Mouse (Mus musculus) intestine, embryonic 14.5 days (tissue): ENCODE data around the gene Glipr1. TPM values are rescaled to one million over a fixed set of nuclear protein-coding genes. Genes with fewer than 3 reads are reported as not detected.

ENCODE experiments used
- ATAC-seq: fragments of 200-750 bp; cut with Nextera tagmentation; replicated peaks from 2 replicates; pipeline ENCODE4 v1.8.0; 2017; ENCODE audit warnings: low read depth, moderate number of reproducible peaks, moderate TSS enrichment, moderate library complexity; ENCODE audit not compliant: low FRiP score, low TSS enrichment
- DNase-seq: peaks from one replicate; pipeline ENCODE4 v3.0.0-alpha.2; 2018; ENCODE audit warnings: low spot score
- H3K27ac ChIP-seq: fragments of 300-500 bp; sonication (generic); 2 replicates; pipeline ENCODE4 v1.5.1; 2014; ENCODE audit warnings: low read depth, mild to moderate bottlenecking, control low read depth
- H3K27me3 ChIP-seq: fragments of 300-500 bp; sonication (generic); replicated peaks from 2 replicates; pipeline ENCODE4 v1.6.1; 2014; ENCODE audit warnings: low read length, control low read depth; ENCODE audit not compliant: control insufficient read depth, insufficient read depth
- H3K36me3 ChIP-seq: fragments of 300-500 bp; sonication (generic); 2 replicates; pipeline ENCODE4 v1.6.1; 2014; ENCODE audit warnings: low read length, control low read depth; ENCODE audit not compliant: control insufficient read depth, insufficient read depth
- H3K4me1 ChIP-seq: fragments of 300-500 bp; sonication (generic); replicated peaks from 2 replicates; pipeline ENCODE4 v1.6.1; 2014; ENCODE audit warnings: low read length, control low read depth, mixed read lengths; ENCODE audit not compliant: control insufficient read depth, insufficient read depth
- H3K4me2 ChIP-seq: fragments of 300-500 bp; sonication (generic); 2 replicates; pipeline ENCODE4 v1.6.1; 2014; ENCODE audit warnings: low read length
- H3K4me3 ChIP-seq: fragments of 300-500 bp; sonication (generic); 2 replicates; pipeline ENCODE4 v1.5.1; 2014; ENCODE audit warnings: low read depth, low read length, control low read depth, mixed read lengths
- H3K9ac ChIP-seq: fragments of 300-500 bp; sonication (generic); 2 replicates; pipeline ENCODE4 v1.6.1; 2014; ENCODE audit warnings: mild to moderate bottlenecking, low read length
- H3K9me3 ChIP-seq: fragments of 300-500 bp; sonication (generic); 2 replicates; pipeline ENCODE4 v1.6.1; 2016; ENCODE audit warnings: low read length, control low read depth; ENCODE audit not compliant: control insufficient read depth
- WGBS: fragments of 180-500 bp; shearing (Covaris S2); extraction: QIAGEN DNeasy Blood & Tissue Kit; methylation state at CpG from one replicate; pipeline ENCODE4 v1.1.7; 2014; 5-methylcytosine and 5-hydroxymethylcytosine counted together
- polyA plus RNA-seq: library from polyadenylated mRNA; unstranded; fragments of >200 nt; fragmentation: Nextera tagmentation; extraction: Ambion mirVana; gene quantifications from 2 replicates; pipeline ENCODE4 v1.2.1, GENCODE M21; 2014

The Glipr1 gene
- polyA plus RNA-seq, 1 experiment from 2014 or later, result 9.7 TPM

GRCm38 (mm10) chr10:112001756-112002520 is 493 bp downstream of the Glipr1 start:
- Histone ChIP-seq H3K4me1 (no peaks in the 10 kb centered on the region), H3K4me3 (no peak overlapping the region), H3K4me2 (no peak overlapping the region), H3K27ac (no peak overlapping the region), H3K9me3 (no peaks in the 10 kb centered on the region), H3K9ac (no peak overlapping the region), H3K36me3 (no peaks in the 10 kb centered on the region), H3K27me3 (no peaks in the 10 kb centered on the region)
- ATAC-seq (no peak), DNase-seq (no peak)
- 79% methylated on average over 9 of the region's 9 CpGs for WGBS

GRCm38 (mm10) chr10:112001350-112001749 is 1.1 kb downstream of the Glipr1 start:
- Histone ChIP-seq H3K4me2 (no peak overlapping the region), H3K9me3 (no peaks in the 10 kb centered on the region), H3K9ac (no peak overlapping the region), H3K36me3 (no peaks in the 10 kb centered on the region), H3K27me3 (no peaks in the 10 kb centered on the region), H3K4me3 (no peak overlapping the region), H3K27ac (no peak overlapping the region), H3K4me1 (no peaks in the 10 kb centered on the region)
- 88% methylated on average over 2 of the region's 2 CpGs for WGBS
- ATAC-seq (0 out of 2 replicates have a peak, but pooled peaks have one; percentile 25), DNase-seq (no peak)

GRCm38 (mm10) chr10:112000568-112000967 is 1.9 kb downstream of the Glipr1 start:
- H3K4me1 ChIP-seq, result no peaks in the 10 kb centered on the region
- no peaks in the 10 kb centered on the region for H3K36me3 ChIP-seq
- H3K4me3 ChIP-seq, result no peak overlapping the region
- no peak overlapping the region for H3K4me2 ChIP-seq
- no peaks in the 10 kb centered on the region for H3K27me3 ChIP-seq
- DNase-seq, result no peak
- ATAC-seq, result no peak
- H3K9me3 ChIP-seq, result no peaks in the 10 kb centered on the region
- no peak overlapping the region for H3K9ac ChIP-seq
- 96% methylated on average over 5 of the region's 5 CpGs for WGBS
- H3K27ac ChIP-seq, result no peak overlapping the region

- DNase-seq (no peak), ATAC-seq (no peak)
- Histone ChIP-seq H3K4me3 (no peak overlapping the region), H3K4me2 (no peak overlapping the region), H3K27me3 (no peaks in the 10 kb centered on the region), H3K4me1 (no peaks in the 10 kb centered on the region), H3K27ac (no peak overlapping the region), H3K9me3 (no peaks in the 10 kb centered on the region), H3K36me3 (no peaks in the 10 kb centered on the region), H3K9ac (no peak overlapping the region)
- 36% methylated on average over 3 of the region's 3 CpGs for WGBS
These were observed 2.7 kb downstream of the Glipr1 start for GRCm38 (mm10) chr10:111999765-112000164.

- ATAC-seq (peak; percentile 42; the same call in 1 of the 2 replicates), DNase-seq (no peak)
- Histone ChIP-seq H3K27me3 (no peaks in the 10 kb centered on the region), H3K27ac (no peak overlapping the region), H3K36me3 (no peaks in the 10 kb centered on the region), H3K4me2 (no peak overlapping the region), H3K4me3 (no peak overlapping the region), H3K9me3 (no peaks in the 10 kb centered on the region), H3K9ac (no peak overlapping the region), H3K4me1 (no peaks in the 10 kb centered on the region)
These were observed 4.8 kb downstream of the Glipr1 start for GRCm38 (mm10) chr10:111997671-111998070.

GRCm38 (mm10) chr10:111996911-111997347 is 5.5 kb downstream of the Glipr1 start:
- 46% methylated on average over 8 of the region's 8 CpGs for WGBS
- H3K9ac ChIP-seq, result no peak overlapping the region
- ATAC-seq (peak; percentile 61; the same call in 1 of the 2 replicates), DNase-seq (no peak)
- H3K27me3 ChIP-seq, result no peaks in the 10 kb centered on the region
- H3K9me3 ChIP-seq, result no peaks in the 10 kb centered on the region
- H3K4me1 ChIP-seq, result no peaks in the 10 kb centered on the region
- H3K27ac ChIP-seq, result no peak overlapping the region
- H3K4me2 ChIP-seq, result no peak overlapping the region
- no peaks in the 10 kb centered on the region for H3K36me3 ChIP-seq
- no peak overlapping the region for H3K4me3 ChIP-seq

GRCm38 (mm10) chr10:111996549-111996904 is 5.9 kb downstream of the Glipr1 start:
- Histone ChIP-seq H3K4me2 (no peak overlapping the region), H3K27ac (no peak overlapping the region)
- WGBS, result 78% methylated on average over 7 of the region's 7 CpGs

GRCm38 (mm10) chr10:111995803-111996548 is 6.5 kb downstream of the Glipr1 start:
- H3K36me3 ChIP-seq, result no peaks in the 10 kb centered on the region
- 88% methylated on average over 11 of the region's 11 CpGs for WGBS
- no peak for DNase-seq
- no peak for ATAC-seq
- H3K27me3 ChIP-seq, result no peaks in the 10 kb centered on the region
- H3K4me1 ChIP-seq, result no peaks in the 10 kb centered on the region
- no peak overlapping the region for H3K9ac ChIP-seq
- H3K27ac ChIP-seq, result no peak overlapping the region
- no peaks in the 10 kb centered on the region for H3K9me3 ChIP-seq
- no peak overlapping the region for H3K4me3 ChIP-seq
- H3K4me2 ChIP-seq, result no peak overlapping the region

More at GRCm38 (mm10) chr10:111996549-111996904, 5.9 kb downstream of the Glipr1 start:
- ATAC-seq (no peak), DNase-seq (no peak)
- H3K4me1 ChIP-seq, result no peaks in the 10 kb centered on the region
- H3K9me3 ChIP-seq, result no peaks in the 10 kb centered on the region
- no peaks in the 10 kb centered on the region for H3K27me3 ChIP-seq
- H3K9ac ChIP-seq, result no peak overlapping the region
- no peaks in the 10 kb centered on the region for H3K36me3 ChIP-seq
- no peak overlapping the region for H3K4me3 ChIP-seq
